Mouse (Mus musculus) liver (tissue): ENCODE results near the gene Gna14.

ENCODE experiments used
- DNase-seq: peaks from one replicate; pipeline ENCODE4 v3.0.0-alpha.2; 2020; ENCODE audit warnings: mixed read lengths

Gene Gna14

DNA sequence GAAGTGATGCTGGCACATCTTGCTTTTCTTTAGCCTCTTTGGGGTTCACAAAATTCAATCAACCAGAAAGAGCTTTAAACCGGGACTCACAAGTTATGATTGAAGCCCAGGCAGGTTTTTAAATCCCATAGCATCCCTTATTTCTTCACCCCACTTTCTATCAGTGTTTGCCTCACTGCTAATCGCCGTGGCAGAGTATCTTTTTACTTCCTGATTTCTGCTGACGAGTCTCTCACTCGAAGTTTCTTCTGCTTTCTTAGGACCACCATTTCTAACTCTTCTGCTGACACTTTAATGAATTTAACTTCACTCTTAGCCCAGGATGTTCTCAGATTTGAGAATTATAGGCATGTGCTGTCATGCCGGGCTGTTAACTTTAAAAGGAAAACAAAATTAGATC lies 21.6 kb downstream of the Gna14 start:
- DNase-seq: no peak

DNA sequence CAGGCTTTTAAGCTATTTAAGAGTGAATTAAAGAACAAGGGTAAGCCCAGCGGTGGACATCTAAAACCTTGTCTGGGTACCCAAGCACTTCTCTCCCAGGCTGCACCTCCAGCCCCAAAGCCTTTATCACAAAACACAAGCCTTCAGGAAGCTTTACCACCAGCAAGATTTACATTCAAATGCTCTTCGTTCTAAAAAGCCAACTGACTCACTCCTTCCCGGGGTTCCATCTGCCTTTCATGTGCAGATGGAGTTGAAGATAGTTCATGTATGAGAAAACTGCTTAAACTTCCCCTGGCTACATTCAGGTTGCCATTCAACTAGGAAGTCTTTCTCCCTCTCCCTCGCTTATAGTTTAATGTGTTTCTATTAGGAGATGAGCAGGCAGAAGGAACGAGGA lies 23.8 kb downstream of the Gna14 start:
- DNase-seq: no peak

DNA sequence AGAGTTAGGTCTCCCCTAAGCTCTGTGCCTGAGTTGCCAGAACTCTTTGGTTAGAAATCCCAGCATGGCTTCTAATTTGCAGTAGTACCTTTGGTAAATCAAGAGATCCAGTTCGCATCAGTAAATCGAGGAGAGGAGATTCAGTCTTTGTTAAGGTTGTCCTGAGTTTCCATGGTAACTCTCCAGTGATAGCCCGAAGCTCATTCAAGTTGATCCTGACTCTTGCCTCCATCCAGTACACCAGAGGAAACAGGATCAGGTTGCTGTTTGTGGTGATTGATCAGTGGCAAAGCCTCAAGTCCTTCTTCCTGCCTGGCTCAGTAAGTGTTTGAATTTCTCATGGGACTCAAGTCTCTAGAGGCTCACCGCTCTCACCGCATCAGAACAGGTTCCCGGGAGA lies 24.7 kb downstream of the Gna14 start:
- DNase-seq: no peak

DNA sequence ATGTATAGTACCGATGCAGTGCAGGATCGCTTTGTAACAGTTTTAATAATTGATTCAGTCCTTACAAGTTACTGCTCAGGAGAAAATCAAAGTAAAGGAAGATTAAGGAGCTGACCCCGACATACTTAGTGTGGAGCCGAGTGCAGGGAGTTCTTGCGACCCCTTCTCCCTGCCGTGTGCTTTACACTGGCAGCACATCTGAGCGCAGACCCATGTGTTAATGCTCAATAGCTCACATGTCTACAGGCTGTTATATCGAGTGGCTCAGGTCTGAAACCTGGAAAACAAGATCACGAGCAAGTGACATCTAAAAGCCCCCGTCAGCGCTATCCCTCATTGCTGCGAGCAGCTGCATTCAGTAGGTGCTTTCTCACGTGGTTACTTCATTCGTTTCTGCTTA lies 25.3 kb downstream of the Gna14 start:
- no peak for DNase-seq

DNA sequence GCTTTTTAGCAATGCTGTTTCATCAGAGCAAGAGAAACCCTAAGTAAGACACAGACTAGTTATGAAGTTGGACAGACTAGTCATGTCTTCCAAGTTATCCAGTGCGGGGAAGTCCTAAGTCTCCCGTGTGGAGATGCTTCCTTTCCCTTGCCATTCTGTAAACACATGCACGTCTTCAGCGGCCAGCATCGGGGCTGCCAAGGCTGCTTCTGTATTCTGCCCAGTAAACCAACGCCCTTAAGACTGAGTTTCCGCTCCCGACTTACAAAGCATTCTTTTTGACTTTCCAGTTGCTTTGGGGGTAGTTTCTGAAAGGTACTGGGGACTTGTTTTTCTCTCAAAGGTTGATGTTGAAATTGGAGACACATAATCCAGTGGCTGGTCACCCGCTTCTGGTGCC lies 26.9 kb downstream of the Gna14 start:
- DNase-seq: no peak

DNA sequence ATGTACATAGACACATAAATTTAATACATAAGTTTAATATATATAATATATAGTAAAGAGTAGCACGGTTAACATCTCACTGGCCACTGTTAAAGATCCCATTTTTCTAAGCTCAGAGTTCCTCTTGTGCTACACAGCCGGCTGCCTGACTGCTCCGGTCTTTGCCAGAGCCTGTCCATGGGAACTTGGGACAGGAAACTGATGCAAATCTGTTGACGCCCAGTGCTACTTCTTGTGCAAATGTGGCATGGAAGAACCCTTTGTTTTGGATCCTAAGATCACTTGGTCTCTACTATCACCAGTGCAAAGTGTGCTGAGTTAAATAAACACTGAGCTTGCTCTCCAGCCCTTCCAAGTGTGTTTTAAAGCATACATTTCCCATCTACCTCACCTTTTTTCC lies 29.2 kb downstream of the Gna14 start:
- DNase-seq: no peak

DNA sequence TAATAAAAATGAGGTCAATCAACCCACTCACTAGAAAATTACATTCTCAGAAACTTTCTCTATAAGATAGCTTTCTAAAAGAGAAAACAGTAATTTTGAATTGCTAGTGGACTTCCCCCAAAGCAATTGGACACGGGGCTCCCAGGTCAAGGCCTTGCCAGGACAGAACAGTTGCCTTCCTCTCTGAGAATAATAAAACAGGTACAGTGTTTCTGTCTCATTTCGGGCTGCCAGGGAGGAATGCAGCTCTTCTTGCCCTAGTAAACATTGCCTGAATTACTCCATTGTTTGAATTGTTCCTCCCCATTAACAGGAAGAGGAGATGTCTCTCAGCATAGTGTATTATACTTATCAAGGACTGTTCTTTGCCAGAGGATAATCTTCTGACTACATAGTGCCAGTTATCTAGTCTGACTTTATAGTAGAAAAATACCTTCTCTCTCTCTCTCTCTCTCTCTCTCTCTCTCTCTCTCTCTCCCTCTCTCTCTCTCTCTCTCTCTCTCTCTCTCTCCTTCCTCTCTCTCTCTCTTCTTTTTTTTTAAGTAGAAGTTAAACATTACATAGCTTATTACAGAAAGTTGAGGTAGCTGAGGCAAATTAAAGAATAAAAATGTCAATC lies 33.3 kb downstream of the Gna14 start:
- DNase-seq: no peak

DNA sequence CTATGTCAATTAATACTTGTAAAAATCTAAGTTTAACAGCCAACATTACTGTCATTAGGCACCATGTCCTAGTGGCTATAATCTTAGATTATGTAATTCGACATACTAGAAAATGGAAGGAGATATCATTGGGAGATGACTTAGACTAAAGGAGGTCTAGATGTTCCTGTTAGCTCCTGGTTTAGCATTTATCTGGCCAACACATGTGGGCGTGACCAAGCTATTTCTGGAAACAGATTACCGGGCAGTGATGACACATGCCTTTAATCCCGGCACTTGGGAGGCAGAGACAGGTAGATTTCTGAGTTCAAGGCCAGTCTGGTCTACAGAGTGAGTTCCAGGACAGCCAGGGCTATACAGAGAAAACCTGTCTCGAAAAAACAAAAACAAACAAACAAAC lies 37.1 kb downstream of the Gna14 start:
- peak; percentile 47 for DNase-seq

DNA sequence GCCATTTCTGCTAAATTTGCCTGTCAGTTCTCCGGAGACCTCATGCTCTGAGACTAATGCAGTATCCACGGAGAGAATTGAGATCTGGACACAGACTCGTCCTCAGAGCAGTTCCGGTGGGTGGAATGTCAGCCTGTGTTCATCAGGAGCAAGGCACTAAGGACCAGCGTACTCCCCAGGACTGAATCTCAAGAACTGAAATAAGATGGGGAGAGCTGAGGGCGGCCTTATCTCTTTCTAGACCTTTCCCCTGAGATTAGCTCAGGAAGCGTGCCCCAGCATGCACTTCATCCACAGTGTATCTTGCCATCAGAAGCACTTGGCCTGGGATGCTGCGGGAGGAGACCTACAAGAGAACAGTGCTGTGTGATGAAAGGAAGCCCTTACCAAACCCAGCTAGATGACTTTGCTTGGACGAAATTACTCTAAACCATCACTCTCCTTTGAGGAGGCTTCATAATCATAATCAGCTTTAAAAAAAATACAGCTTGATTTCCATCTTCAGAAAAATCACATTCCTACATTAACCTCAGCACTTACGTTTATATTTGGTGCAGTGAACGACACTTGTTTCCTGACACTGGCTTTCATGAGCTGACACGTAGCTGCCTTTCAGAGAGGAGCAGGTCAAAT lies 41.9 kb downstream of the Gna14 start:
- peak; percentile 27 for DNase-seq

DNA sequence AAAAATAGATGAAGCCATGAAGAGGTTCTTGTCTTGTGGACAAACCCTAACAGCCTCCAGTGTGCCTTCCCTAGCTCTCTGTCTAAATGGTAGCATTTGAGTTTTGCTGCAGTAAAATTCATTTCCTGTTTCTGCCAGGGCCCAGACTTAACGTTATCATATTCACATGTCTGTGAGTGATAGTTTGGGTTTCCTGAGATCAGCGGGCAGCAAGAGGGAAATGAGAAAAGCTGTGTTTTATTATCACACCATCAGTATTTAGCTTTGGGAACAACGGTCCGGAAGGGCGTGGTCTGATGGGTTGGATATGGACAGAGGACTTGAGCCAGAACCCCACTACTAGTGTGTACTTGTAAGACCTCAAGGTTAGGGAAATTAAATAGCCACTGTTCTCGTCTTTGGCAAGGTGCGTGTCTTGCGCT lies 42.6 kb downstream of the Gna14 start:
- peak; percentile 63 for DNase-seq

DNA sequence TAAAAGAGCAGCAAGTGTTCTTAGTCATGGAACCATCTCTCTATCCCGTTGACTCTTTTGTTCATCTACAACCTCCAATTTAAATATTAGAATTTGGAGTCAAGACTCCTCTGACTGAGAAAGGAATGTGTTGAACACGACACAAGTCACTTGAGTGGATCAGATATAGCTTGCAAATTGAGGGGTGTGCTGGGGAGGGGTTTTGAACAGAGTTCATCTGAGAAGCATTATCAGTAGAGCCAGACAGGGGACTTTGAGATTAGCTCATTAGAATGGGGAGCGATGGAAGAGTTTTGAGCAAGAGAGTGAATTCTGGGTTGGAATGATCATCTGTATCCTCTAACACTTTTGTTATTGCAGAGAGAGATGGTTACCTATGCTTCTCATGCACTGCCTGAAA lies 46.5 kb downstream of the Gna14 start:
- peak; percentile 62 for DNase-seq

DNA sequence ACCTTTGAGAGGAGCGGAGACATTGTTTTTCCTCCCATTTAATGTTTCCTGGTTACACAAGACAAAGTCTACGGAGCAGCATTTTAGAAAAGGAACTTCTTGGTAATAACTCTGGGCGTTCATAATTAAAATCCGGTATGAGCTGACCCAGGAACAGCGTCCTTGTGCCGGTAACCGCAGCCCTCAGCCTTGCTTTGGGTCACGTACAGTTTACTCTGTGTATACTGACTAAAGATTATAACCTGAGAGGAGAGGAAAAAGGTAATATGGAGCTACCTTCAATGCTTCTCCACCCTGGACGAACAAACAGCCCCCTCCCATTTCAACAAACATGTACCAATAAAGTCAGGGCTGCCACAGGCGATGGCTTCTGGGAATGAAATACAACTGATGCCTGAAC lies 48.7 kb downstream of the Gna14 start:
- no peak for DNase-seq

DNA sequence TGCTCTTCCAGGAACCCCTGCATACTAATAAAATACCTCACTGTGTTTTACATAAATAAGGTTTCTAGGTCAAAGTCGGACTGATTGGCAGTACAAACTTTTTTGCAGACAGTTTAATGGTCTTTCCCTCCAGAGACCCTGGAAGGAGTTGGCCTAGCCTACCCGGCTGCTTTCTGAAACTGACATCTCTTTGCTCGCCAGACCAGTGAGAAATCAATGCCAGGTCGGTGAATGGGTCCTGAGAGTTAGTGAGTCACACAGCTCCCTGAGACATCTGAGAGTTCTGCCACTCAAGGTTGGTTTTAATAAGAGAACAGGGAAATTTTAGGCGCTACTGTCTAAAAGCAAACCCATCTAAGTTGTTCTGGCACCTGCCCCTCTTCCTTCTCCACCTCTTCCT lies 49.1 kb downstream of the Gna14 start:
- DNase-seq: no peak

DNA sequence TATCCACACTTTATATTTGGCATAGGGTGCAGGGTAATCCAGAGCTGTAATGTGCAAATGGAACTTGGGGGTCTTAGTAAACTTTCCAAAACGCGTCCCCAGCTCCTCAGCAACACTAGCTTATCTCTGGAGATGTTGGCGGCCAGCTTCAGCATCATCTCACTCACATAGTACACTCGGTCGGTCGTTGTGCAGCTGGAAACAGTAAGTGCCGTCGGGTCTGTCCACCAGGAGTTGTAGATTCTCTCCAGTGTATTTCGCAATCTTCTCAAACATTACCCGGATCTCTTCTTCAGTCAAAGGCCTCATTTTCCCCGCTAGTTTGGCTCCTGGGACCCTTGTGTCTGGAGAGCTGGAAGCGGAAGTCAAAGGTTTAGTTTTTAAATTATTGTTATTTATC lies 55.2 kb downstream of the Gna14 start:
- no peak for DNase-seq

DNA sequence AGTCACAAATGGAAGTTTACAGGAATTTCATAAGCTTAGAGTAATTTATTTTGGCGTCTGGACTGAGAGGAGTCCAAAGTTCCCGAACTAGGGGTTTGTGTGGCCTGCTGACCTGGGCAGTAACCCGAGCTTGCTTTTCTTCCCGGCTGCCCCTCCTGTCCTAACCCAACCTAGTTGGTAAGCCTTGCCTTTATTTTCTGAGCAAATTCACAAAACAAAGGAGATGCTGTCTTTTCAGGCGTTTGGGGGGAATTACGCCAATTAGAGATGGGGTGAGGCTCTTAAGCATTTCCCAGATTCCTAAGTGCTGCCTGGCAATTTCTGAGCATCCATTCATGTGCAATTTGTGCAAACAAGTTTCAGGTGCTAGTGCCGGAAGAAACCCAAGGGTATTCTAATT lies 55.9 kb downstream of the Gna14 start:
- no peak for DNase-seq

DNA sequence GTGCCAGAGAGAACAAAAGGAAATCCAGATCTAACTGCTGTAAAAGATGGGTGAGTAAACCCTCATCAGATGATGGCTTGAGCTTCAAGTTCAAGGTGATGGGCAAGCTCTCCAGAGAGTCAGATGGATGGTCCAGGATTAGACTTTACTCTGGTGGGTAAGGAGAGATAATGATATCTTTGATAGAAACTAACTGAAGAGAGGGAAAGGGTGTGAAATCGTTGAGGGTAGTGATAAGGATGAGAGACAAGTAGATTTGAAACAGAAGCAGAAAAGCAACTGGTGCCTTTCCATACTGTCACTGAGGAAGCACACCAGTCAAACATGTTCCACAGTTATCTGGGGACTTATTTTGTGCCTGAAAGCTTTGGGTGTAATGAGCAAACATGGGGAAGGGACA lies 56.9 kb downstream of the Gna14 start:
- DNase-seq: no peak

DNA sequence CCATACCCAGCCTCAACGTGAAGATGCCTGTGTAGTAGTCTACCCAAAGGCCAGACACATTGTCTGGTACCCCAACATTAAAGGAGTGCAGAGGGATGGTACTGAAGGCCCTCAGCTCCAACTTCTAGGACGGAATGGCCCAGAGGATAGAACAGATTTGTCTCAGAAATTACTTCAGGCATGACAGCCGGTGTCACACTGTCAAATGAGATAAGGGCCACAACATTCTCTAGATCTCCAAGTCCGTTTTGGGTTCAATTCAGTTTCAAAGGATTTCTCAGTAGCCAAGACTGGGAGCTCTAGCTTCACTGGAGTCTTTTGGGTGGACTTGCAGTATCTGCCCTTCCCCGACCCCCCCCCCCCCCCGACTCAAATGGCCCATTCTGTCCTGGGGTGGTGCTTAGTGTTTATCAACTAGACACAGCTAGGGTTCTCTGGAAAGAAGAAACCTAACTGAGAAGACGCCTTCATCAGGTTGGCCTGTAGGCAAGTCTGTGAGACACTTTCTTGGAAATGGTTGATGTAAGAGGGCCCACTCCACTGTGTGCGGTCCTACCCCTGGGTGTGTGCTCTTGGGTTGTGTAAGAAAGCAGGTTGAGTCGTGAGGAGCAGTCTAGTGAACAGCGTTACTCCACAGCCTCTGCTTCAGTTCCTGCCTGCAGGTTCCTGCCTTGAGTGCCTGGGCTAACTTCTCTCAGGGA lies 59.4 kb downstream of the Gna14 start:
- DNase-seq: peak; percentile 26

DNA sequence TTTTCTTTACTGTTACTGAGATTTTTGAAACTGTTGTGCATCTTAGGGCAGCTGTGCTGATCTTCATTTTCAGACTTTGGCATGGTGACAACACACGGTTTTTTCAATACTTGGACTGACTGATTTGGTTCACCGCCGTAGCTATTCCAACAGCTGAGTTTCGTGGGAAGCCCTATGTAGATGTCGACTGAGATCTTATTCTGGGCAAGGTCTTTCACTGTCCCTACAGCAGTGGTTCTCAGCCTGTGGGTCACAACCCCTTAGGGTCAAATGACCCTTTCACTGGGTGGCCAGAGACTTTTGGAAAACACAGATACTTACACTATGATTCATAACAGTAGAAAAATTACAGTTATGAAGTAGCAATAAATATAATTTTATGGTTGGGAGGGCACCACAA lies 60.5 kb downstream of the Gna14 start:
- no peak for DNase-seq

DNA sequence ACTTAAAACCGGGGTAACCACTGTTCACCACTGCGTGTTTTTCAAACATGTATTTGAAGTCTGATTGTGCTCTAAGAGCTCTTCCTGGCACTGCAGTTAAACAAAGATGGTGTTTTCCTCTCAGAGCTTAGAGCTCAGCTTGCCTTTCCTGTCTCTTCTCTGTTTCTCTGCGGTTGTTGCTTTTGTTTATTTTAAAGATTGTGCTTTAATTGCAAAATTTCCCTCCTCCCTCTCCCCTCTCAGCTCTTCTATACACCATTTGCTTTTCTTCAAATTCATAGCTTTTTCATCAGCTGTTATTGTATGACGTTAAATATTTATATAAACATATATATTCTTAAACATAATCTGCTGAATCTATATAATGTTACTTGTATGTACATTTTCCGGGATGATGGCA lies 66.5 kb downstream of the Gna14 start:
- DNase-seq: no peak

DNA sequence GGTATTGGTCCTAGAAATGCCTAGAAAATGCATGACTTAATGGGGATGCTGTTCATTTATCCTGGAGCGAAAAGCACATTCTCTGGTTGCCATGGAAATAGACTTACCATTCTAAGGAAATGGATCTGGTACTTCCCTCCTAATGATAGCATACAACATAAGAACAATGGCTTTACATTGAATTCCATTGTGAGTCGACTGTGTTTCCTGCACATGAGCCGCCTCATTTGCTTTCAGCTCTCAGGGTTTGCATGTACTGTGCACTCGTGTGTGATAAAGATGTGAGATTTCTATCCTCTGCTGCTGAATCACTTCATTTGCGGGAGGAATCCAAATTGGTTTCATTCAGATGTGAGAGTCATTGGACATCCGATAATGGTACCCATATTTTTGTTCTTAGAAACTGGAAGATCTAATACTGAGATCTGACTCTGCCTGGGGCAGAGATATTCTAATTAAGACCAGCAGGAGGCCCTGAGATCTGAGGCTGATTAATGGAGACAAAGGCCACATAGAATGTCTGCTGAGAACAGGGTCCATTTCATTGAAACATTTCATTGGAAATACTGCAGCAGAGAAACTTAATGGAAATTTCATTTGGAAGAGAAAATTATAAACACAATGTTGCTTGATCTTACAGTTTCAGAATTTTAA lies 71.3 kb downstream of the Gna14 start:
- DNase-seq: no peak

DNA sequence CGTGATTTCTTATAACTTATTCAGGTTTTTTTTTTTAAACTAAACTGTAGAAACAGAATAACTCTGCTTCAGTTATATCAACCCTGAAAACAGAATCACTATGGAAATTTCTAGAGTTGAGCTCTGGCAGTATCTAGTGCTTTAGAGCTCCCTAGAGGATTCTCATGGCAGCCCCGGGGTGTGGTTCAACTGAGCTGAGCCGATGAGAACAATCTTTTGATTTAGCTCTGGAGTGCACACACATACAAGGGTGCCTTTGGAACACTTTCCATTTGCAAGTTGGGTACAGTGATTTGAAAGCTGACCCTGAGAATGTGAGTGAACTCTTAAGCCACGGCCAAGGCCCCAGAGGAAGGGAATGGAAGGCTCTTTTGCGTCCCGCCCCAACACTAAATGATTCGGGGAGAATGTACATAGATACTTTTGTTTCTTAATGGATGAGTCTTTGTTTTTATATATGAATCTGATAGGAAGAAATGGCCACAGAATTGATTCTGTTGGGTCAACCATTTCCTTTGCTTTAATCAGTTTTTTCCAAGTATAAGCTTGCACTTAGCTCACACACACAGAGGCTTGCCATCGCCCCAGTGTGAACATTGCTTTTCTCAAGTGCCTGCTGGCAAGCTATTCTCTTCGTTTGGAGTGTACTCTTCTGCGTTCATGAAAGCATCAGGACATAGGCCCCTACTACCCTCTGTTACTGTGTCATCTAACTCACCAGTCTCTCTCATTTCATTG lies 75.0 kb downstream of the Gna14 start:
- DNase-seq: peak; percentile 50

DNA sequence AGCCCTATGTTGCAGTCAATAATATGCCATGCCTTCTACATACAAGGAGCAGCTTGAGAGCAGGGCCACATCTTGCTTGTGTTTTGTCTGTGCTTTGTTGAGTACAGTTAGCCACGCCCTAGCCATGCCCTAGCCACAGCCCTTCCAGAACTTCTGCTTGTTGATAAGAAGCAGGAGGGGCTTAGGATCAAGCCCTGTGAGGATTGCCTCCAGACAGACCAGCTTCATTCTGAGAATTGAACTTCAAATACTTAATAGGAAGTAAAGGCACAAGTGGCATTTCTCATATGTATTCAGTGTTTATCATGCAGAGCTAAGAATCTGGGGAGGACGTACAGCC lies 75.5 kb downstream of the Gna14 start:
- peak; percentile 83 for DNase-seq

DNA sequence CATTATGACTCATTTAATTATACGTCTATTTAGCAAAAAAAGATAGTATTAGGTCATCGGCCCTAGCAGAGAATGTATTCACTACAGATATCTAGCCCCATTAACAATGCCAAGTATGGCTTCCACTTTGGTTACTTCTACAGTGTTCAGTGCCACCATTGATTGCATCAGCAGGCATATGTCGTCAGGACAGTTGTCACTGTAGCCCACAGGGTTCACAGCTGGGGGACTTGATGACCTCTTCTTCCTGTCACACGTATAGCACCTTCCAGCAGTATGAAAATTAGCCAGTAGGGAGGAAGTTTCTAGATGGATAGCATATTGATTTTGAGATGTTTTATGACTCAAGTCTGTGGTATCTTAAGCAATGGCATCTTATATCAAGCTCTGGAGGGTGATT lies 78.6 kb downstream of the Gna14 start:
- DNase-seq: no peak
